Mouse (Mus musculus) cerebellum, adult 2 months (tissue): Measurements from ENCODE around the gene Mvd.

ENCODE experiments used
- CTCF ChIP-seq: fragments of 200-500 bp; IDR thresholded peaks from 2 replicates; pipeline ENCODE4 v1.5.1; 2011; ENCODE audit warnings: low read depth, mild to moderate bottlenecking, control low read depth, low read length, moderate library complexity, borderline replicate concordance; ENCODE audit not compliant: insufficient read depth
- POLR2A ChIP-seq: fragments of 200-500 bp; IDR thresholded peaks from 2 replicates; pipeline ENCODE4 v1.6.1; 2011; ENCODE audit warnings: low read length, control low read depth, borderline replicate concordance; ENCODE audit not compliant: insufficient read depth

GRCm38 (mm10) chr8:122393717-122394116 is 49.5 kb downstream of the Mvd start:
- TF ChIP-seq CTCF (no peak), POLR2A (no peak)
